ENCODE assay signal across 19 mouse cellular contexts in the genomic region with DNA sequence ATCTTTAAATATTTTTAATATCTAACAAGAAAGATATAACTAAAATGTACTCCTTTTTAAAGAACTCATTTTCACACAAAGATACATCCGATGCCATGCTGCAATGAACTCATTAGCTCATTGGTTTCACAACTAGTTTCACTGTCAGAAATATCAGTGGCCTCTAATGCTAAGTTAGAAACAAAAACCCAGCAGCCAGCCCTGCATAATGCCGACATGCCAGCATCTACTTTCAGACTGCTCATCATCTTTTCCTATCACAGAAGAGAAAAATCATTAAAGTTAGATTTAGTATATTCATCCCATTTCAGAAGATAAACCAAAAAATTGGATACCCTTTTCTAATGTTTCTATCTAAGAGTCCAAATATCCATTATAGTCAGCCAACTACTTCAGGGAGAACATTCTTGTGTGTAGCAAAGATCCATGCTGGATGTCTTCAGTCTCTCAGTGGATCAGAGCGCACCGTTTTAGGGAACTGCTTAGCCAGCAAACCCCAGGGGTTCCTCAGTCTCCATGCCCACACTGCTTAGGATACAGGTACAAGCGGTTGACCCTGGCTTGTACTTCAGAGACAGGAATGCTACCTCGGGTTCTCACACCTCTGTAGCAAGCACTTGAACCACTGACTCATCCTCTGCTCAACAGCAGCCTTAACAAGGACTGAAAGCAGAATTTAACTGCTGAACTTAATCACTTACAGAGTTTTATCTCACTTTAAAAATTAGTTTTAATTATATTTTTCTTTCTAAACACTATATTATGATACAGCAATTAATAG.
"Had no signal": no experiment of that assay in that cellular context is flagged by ENCODE, and none has a peak within 500 bp of the region (broad histone marks: within the 10 kb centered on the region; RNA-seq: fewer than 3 reads in every experiment).

No protein-coding gene starts in this region.

- H3K9ac ChIP-seq: liver, embryonic 13.5 days; midbrain, embryonic 13.5 days; neural tube, embryonic 13.5 days; stomach, embryonic 15.5 days had no signal

- DNase-seq: kidney, postnatal 25 days; layer of hippocampus, adult 9-11 months; liver, embryonic 13.5 days; lung, adult 2 months; lung, postnatal 36 days; retina, postnatal 1 day; right cerebral cortex, postnatal 25 days; spleen, adult 18-20 months; thymus, adult 18-20 months; thymus, postnatal 36 days had no signal

- H3K4me1 ChIP-seq: liver, embryonic 13.5 days; midbrain, embryonic 10.5 days; midbrain, embryonic 13.5 days; neural tube, embryonic 13.5 days; stomach, embryonic 15.5 days had no signal

- H3K4me2 ChIP-seq: liver, embryonic 13.5 days; midbrain, embryonic 13.5 days; neural tube, embryonic 13.5 days; stomach, embryonic 15.5 days had no signal

- H3K27ac ChIP-seq: kidney, postnatal 0 days; layer of hippocampus, adult 2 months; liver, embryonic 13.5 days; midbrain, embryonic 10.5 days; midbrain, embryonic 13.5 days; neural tube, embryonic 13.5 days; stomach, embryonic 15.5 days had no signal

- H3K36me3 ChIP-seq: liver, embryonic 13.5 days; stomach, embryonic 15.5 days had no signal

- H3K4me3 ChIP-seq: layer of hippocampus, adult 2 months; liver, embryonic 13.5 days; megakaryocyte, embryonic 14.5 days; midbrain, embryonic 10.5 days; midbrain, embryonic 13.5 days; myocyte; neural tube, embryonic 13.5 days; stomach, embryonic 15.5 days had no signal

- H3K27me3 ChIP-seq: liver, embryonic 13.5 days; megakaryocyte, embryonic 14.5 days; midbrain, embryonic 13.5 days; neural tube, embryonic 13.5 days; stomach, embryonic 15.5 days had no signal

- H3K9me3 ChIP-seq: liver, embryonic 13.5 days; megakaryocyte, embryonic 14.5 days; midbrain, embryonic 10.5 days; midbrain, embryonic 13.5 days; neural tube, embryonic 13.5 days; stomach, embryonic 15.5 days had no signal

- ATAC-seq: midbrain, embryonic 13.5 days; midbrain, embryonic 16.5 days had no signal
